Mouse (Mus musculus): ENCODE results near the gene Abhd16b.

Abhd16b gene

DNA sequence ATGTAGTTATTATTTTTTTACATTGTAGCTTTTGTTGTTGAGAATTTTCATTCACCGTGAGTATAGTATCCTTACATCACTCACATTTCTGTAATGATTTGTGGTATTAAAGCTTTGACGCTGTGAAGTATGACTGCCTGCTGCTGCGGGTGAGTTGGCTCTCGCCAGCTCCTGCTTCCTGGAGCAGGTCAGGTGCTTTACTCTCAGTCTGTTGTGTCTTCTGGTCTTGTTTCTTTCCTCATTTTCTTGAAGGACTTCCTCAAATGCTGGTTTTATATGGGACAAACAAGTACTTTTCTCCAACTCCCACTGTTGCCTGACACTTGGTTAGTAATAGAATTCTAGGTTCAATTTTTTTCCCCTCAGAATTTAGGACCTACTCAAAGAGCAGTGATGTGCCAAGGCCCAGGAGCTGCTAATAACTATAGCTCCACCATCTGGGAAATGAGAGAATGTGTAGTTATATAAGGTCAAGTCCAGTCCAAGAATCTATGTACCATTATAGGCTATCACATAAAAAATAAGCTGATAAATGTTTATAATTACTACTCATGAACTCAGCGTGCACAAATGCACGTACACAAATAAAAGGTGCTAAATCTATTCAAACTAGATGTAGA, 48.9 kb downstream of the Abhd16b start:
- DNase-seq: no peak

Measured in cerebellum, postnatal 14 days (tissue).